Mouse (Mus musculus) liver, embryonic 14.5 days (tissue): ENCODE measurements at regions not wholly inside any gene's neighbourhood (a gene's known extent, or its start where the extent isn't known, plus 50 kb on each side); places are given as distances from the start of the nearest gene placed in this dataset.

Source experiments
- CTCF ChIP-seq: IDR thresholded peaks from 2 replicates; pipeline ENCODE4 v1.5.1; 2016; ENCODE audit warnings: antibody characterized with exemption, low read depth, control low read depth
- EP300 ChIP-seq: IDR thresholded peaks from 2 replicates; pipeline ENCODE4 v1.6.1; 2016; ENCODE audit warnings: antibody characterized with exemption, low read depth

GRCm38 (mm10) chr12:9847465-9848205, 277.7 kb downstream of the Osr1 start:
- TF ChIP-seq CTCF: no peak
- no peak for TF ChIP-seq EP300
